ENCODE assay signal across 11 mouse cellular contexts in genomic region chr5:112583304-112583703, GRCm38 (mm10). TPM values are rescaled to one million over a fixed set of nuclear protein-coding genes. Genes with fewer than 3 reads are reported as not detected.
DNase-seq lines count a peak whose midpoint lies in the region; ATAC-seq and TF ChIP-seq lines count a peak whose summit lies in the region.
"Had no signal": no experiment of that assay in that cellular context is flagged by ENCODE, and none has a peak within 500 bp of the region (broad histone marks: within the 10 kb centered on the region; RNA-seq: fewer than 3 reads in every experiment).

No protein-coding gene starts in this region.

- peaks cover 10% of the 10 kb centered on the region; the same call in 1 of the 2 replicates for H3K4me1 ChIP-seq in heart, embryonic 12.5 days (replicated peaks)
- H3K4me1 ChIP-seq in heart, embryonic 11.5 days (ENCODE audit: control insufficient read depth, insufficient read depth, low read length) = 0 out of 2 replicates have a peak, but pooled peaks cover 2% of the 10 kb centered on the region
- peaks cover 6% of the 10 kb centered on the region; the same call in 1 of the 2 replicates for H3K4me1 ChIP-seq in hindbrain, embryonic 11.5 days (replicated peaks; ENCODE audit: control insufficient read depth, insufficient read depth, low read length)
- peaks cover 29% of the 10 kb centered on the region for H3K4me1 ChIP-seq in midbrain, embryonic 13.5 days (replicated peaks)
- H3K4me1 ChIP-seq in kidney, embryonic 16.5 days (ENCODE audit: insufficient read depth, low read length) = no peaks in the 10 kb centered on the region

- H3K4me3 ChIP-seq in heart, embryonic 12.5 days = no peak overlapping the region
- no peak overlapping the region for H3K4me3 ChIP-seq in heart, embryonic 11.5 days (ENCODE audit: low read depth, low read length)
- no peak overlapping the region for H3K4me3 ChIP-seq in hindbrain, embryonic 11.5 days (ENCODE audit: low read depth, low read length)
- H3K4me3 ChIP-seq in midbrain, embryonic 13.5 days (replicated peaks) = no peak overlapping the region
- H3K4me3 ChIP-seq in kidney, embryonic 16.5 days (ENCODE audit: low read length) = no peak overlapping the region

- no peak for TF ChIP-seq POLR2A in brain, embryonic 14.5 days (IDR thresholded peaks at IDR 0.05; ENCODE audit: borderline replicate concordance, extremely low read depth, insufficient read depth, insufficient read length, poor library complexity, severe bottlenecking)

- H3K4me2 ChIP-seq in heart, embryonic 12.5 days = 0 out of 2 replicates have a peak overlapping the region, but pooled peaks have one; percentile 6
- H3K4me2 ChIP-seq in heart, embryonic 11.5 days = no peak overlapping the region
- no peak overlapping the region for H3K4me2 ChIP-seq in hindbrain, embryonic 11.5 days (replicated peaks; ENCODE audit: low read depth, low read length)
- H3K4me2 ChIP-seq in midbrain, embryonic 13.5 days (replicated peaks) = 0 out of 2 replicates have a peak overlapping the region, but pooled peaks have one; percentile 9
- no peak overlapping the region for H3K4me2 ChIP-seq in kidney, embryonic 16.5 days (replicated peaks; ENCODE audit: low read depth, low read length)

- peak overlapping the region; percentile 17; the same call in 1 of the 2 replicates for H3K27ac ChIP-seq in heart, embryonic 12.5 days (ENCODE audit: poor library complexity, severe bottlenecking)
- no peak overlapping the region for H3K27ac ChIP-seq in heart, embryonic 11.5 days (ENCODE audit: low read depth, low read length)
- H3K27ac ChIP-seq in hindbrain, embryonic 11.5 days (ENCODE audit: low read depth, low read length) = no peak overlapping the region
- H3K27ac ChIP-seq in midbrain, embryonic 13.5 days = peak overlapping the region; percentile 36
- H3K27ac ChIP-seq in kidney, embryonic 16.5 days (ENCODE audit: low read length) = no peak overlapping the region

- no peak for ATAC-seq in heart, embryonic 12.5 days (ENCODE audit: insufficient number of reproducible peaks, low FRiP score)
- ATAC-seq in heart, embryonic 11.5 days (replicated peaks; ENCODE audit: insufficient number of reproducible peaks, low FRiP score, low TSS enrichment) = no peak
- no peak for ATAC-seq in hindbrain, embryonic 11.5 days (ENCODE audit: low FRiP score)
- peak; percentile 51 for ATAC-seq in midbrain, embryonic 13.5 days
- ATAC-seq in kidney, embryonic 16.5 days (ENCODE audit: low FRiP score, low TSS enrichment) = no peak

- DNase-seq in brain, embryonic 14.5 days (ENCODE audit: low read depth) = peak; percentile 78
- DNase-seq in hindbrain, embryonic 11.5 days (ENCODE audit: low spot score) = peak; percentile 47
- DNase-seq in urinary bladder, adult 2 months (ENCODE audit: low spot score) = no peak
- no peak for DNase-seq in left cerebral cortex, adult 11 months (ENCODE audit: low spot score)
- DNase-seq: cerebellum, postnatal 36 days; gastrocnemius, postnatal 10 days; liver had no signal

- H3K27me3 ChIP-seq in heart, embryonic 12.5 days (replicated peaks) = peaks cover 71% of the 10 kb centered on the region
- H3K27me3 ChIP-seq in heart, embryonic 11.5 days (ENCODE audit: control insufficient read depth, insufficient read depth, low read length) = peaks cover 33% of the 10 kb centered on the region
- H3K27me3 ChIP-seq in hindbrain, embryonic 11.5 days (ENCODE audit: control insufficient read depth, insufficient read depth, low read length) = peaks cover 5% of the 10 kb centered on the region
- H3K27me3 ChIP-seq in midbrain, embryonic 13.5 days = peaks cover 18% of the 10 kb centered on the region
- H3K27me3 ChIP-seq in kidney, embryonic 16.5 days (ENCODE audit: insufficient read depth, low read length) = peaks cover 11% of the 10 kb centered on the region

- no peaks in the 10 kb centered on the region for H3K36me3 ChIP-seq in heart, embryonic 12.5 days
- no peaks in the 10 kb centered on the region for H3K36me3 ChIP-seq in heart, embryonic 11.5 days (ENCODE audit: control insufficient read depth, insufficient read depth, low read length)
- H3K36me3 ChIP-seq in hindbrain, embryonic 11.5 days (ENCODE audit: control insufficient read depth, insufficient read depth, low read length) = no peaks in the 10 kb centered on the region
- no peaks in the 10 kb centered on the region for H3K36me3 ChIP-seq in midbrain, embryonic 13.5 days
- no peaks in the 10 kb centered on the region for H3K36me3 ChIP-seq in kidney, embryonic 16.5 days (ENCODE audit: insufficient read depth, low read length)

- TF ChIP-seq CTCF in brain, embryonic 14.5 days (IDR thresholded peaks at IDR 0.05; ENCODE audit: borderline replicate concordance, extremely low read depth, insufficient read depth, insufficient read length) = no peak

- no peak overlapping the region for H3K9ac ChIP-seq in heart, embryonic 12.5 days
- H3K9ac ChIP-seq in heart, embryonic 11.5 days (ENCODE audit: low read depth, low read length) = no peak overlapping the region
- no peak overlapping the region for H3K9ac ChIP-seq in hindbrain, embryonic 11.5 days (ENCODE audit: low read depth, low read length)
- no peak overlapping the region for H3K9ac ChIP-seq in midbrain, embryonic 13.5 days (replicated peaks)
- H3K9ac ChIP-seq in kidney, embryonic 16.5 days (replicated peaks; ENCODE audit: low read length) = no peak overlapping the region

- H3K9me3 ChIP-seq in heart, embryonic 12.5 days (replicated peaks) = peaks cover 6% of the 10 kb centered on the region; the same call in 1 of the 2 replicates
- H3K9me3 ChIP-seq in heart, embryonic 11.5 days (replicated peaks; ENCODE audit: control insufficient read depth, low read length) = no peaks in the 10 kb centered on the region
- H3K9me3 ChIP-seq in hindbrain, embryonic 11.5 days (ENCODE audit: control insufficient read depth, low read length) = no peaks in the 10 kb centered on the region
- H3K9me3 ChIP-seq in midbrain, embryonic 13.5 days = no peaks in the 10 kb centered on the region
- H3K9me3 ChIP-seq in kidney, embryonic 16.5 days (ENCODE audit: low read length) = no peaks in the 10 kb centered on the region

- 26% methylated on average over 9 of the region's 9 CpGs for WGBS in heart, embryonic 12.5 days
- WGBS in heart, embryonic 11.5 days (ENCODE audit: insufficient replicate concordance) = 30% methylated on average over 9 of the region's 9 CpGs
- WGBS in hindbrain, embryonic 11.5 days = 21% methylated on average over 9 of the region's 9 CpGs
- 14% methylated on average over 9 of the region's 9 CpGs for WGBS in midbrain, embryonic 13.5 days
- WGBS in kidney, embryonic 16.5 days = 46% methylated on average over 9 of the region's 9 CpGs

RNA-seq across cellular contexts. Expression of gene Sez6l, which starts 6.3 kb away (rescaled TPM):
- polyA plus RNA-seq in heart, embryonic 12.5 days (2016; fragmentation: Nextera tagmentation; extraction: Ambion mirVana) = 0.31 and 0.48 TPM in 2 replicates
- 0.10 TPM in 1 of 2 replicates, not detected in the other for polyA plus RNA-seq in heart, embryonic 11.5 days (2014; fragmentation: Nextera tagmentation; extraction: Ambion mirVana)
- 87.9 and 114 TPM in 2 replicates for polyA plus RNA-seq in brain, embryonic 14.5 days (2012; rRNA removed)
- polyA plus RNA-seq in hindbrain, embryonic 11.5 days (2014; fragmentation: Nextera tagmentation; extraction: Ambion mirVana) = 4.9 and 5.1 TPM in 2 replicates
- polyA plus RNA-seq in midbrain, embryonic 13.5 days (2015; fragmentation: Nextera tagmentation; extraction: Ambion mirVana) = 41.6 and 42.0 TPM in 2 replicates
- polyA plus RNA-seq in kidney, embryonic 16.5 days (2015; fragmentation: Nextera tagmentation; extraction: Ambion mirVana) = 0.76 and 0.89 TPM in 2 replicates
- polyA plus RNA-seq in urinary bladder, adult 2 months (2012; rRNA removed) = 0.23 and 0.35 TPM in 2 replicates

Comparison
In these comparisons a context has a peak if more than half of its experiments do, and no peak if none do; other contexts are left out.
1. H3K27ac ChIP-seq: peak in heart, embryonic 12.5 days (single experiment) and midbrain, embryonic 13.5 days (single experiment); none in heart, embryonic 11.5 days (single experiment), hindbrain, embryonic 11.5 days (single experiment) and kidney, embryonic 16.5 days (single experiment).
2. H3K4me2 ChIP-seq: peak in heart, embryonic 12.5 days (single experiment) and midbrain, embryonic 13.5 days (single experiment); none in heart, embryonic 11.5 days (single experiment), hindbrain, embryonic 11.5 days (single experiment) and kidney, embryonic 16.5 days (single experiment).
3. DNase-seq: peak in brain, embryonic 14.5 days (single experiment) and hindbrain, embryonic 11.5 days (single experiment); none in urinary bladder, adult 2 months (single experiment) and left cerebral cortex, adult 11 months (single experiment).